Mouse (Mus musculus): ENCODE measurements around the gene Zbtb5. TPM values are rescaled to one million over a fixed set of nuclear protein-coding genes. Genes with fewer than 3 reads are reported as not detected.

Zbtb5 gene
- polyA plus RNA-seq, 1 experiment: 26.7 TPM

DNA sequence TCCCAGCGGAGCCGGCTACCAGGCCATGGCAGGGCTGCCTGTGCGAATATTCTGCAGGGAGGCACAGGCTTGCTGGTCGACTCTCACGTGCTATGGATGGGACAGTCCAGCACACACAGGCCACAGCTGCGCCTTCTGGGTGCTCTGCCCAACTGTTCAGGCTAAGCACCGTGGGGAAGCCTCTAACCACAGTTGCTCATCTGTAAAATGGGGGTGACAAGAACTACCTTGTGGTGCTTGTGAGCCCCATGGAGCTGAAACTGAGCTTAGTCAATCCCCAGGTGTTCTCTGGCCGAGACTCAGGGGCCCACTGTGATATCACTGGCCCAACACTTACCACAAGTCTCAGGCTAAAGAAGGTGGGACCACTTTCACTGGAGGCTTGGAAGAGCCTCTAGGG is 44.8 kb downstream of the Zbtb5 start:
- no peak overlapping the region for H3K27ac ChIP-seq (ENCODE audit: control insufficient read depth, insufficient read depth, low read length)
- no peaks in the 10 kb centered on the region for H3K36me3 ChIP-seq (ENCODE audit: control insufficient read depth, insufficient read depth, low read length)
- DNase-seq: no peak
- no peaks in the 10 kb centered on the region for H3K27me3 ChIP-seq (ENCODE audit: control insufficient read depth, insufficient read depth, low read length)
- TF ChIP-seq POLR2A (IDR thresholded peaks at IDR 0.05; ENCODE audit: control insufficient read depth, extremely low read depth, insufficient read depth, low read length, poor library complexity) (no peak), CTCF (IDR thresholded peaks at IDR 0.05; ENCODE audit: borderline replicate concordance, control insufficient read depth, extremely low read depth, insufficient read depth, low read length, poor library complexity) (no peak)
- WGBS: 73% methylated on average over 8 of the region's 8 CpGs
- peaks cover 4% of the 10 kb centered on the region for H3K4me1 ChIP-seq (replicated peaks; ENCODE audit: control insufficient read depth, insufficient read depth, low read length)
- no peak overlapping the region for H3K4me3 ChIP-seq (ENCODE audit: control insufficient read depth, insufficient read depth, low read length)

DNA sequence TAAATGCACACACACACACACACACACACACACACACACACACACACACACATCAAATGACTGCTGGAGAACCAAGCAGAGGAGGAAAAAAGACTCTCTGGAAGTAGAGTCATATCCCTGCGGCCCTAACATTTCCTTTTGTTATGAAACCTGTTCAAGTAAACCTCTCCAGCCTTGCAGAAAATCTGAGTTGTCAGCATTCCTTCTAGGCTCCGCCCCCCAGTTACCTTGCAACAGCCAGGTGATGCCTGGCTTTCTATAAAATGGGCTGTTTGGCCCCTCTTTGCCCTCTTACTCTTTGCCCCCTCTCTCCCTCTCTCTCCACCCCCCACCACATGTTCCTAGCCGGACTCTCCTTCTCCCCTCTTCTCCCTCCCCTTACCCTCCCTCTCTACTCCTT is 46.5 kb downstream of the Zbtb5 start:
- no peaks in the 10 kb centered on the region for H3K36me3 ChIP-seq (ENCODE audit: control insufficient read depth, insufficient read depth, low read length)
- H3K27me3 ChIP-seq (ENCODE audit: control insufficient read depth, insufficient read depth, low read length): no peaks in the 10 kb centered on the region
- TF ChIP-seq CTCF (IDR thresholded peaks at IDR 0.05; ENCODE audit: borderline replicate concordance, control insufficient read depth, extremely low read depth, insufficient read depth, low read length, poor library complexity) (no peak), POLR2A (IDR thresholded peaks at IDR 0.05; ENCODE audit: control insufficient read depth, extremely low read depth, insufficient read depth, low read length, poor library complexity) (no peak)
- no peak for DNase-seq
- no peak overlapping the region for H3K4me3 ChIP-seq (ENCODE audit: control insufficient read depth, insufficient read depth, low read length)
- H3K27ac ChIP-seq (ENCODE audit: control insufficient read depth, insufficient read depth, low read length): no peak overlapping the region
- H3K4me1 ChIP-seq (replicated peaks; ENCODE audit: control insufficient read depth, insufficient read depth, low read length): peaks cover 6% of the 10 kb centered on the region
- 92% methylated on average over 3 of the region's 3 CpGs for WGBS

DNA sequence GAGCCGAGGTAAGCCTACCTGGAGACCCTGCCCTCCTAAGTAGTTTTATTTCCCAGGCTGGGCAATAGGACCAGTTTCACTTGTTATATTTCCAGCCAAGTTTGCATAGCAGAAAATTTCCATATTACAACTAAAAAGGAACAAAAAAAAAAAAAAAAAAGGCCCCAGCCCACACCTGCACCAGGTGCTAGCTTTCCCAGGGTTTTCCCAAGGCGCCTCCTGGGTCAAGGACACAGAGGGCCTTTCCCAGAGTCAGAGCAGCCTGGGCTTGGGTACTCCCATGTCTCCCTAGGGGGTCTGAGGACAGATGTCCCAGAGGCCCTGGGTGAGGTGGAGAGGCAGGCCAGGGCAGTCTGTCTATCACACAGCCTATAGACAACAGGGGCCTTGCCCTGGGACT is 47.0 kb downstream of the Zbtb5 start:
- DNase-seq: no peak
- TF ChIP-seq CTCF (IDR thresholded peaks at IDR 0.05; ENCODE audit: borderline replicate concordance, control insufficient read depth, extremely low read depth, insufficient read depth, low read length, poor library complexity) (no peak), POLR2A (IDR thresholded peaks at IDR 0.05; ENCODE audit: control insufficient read depth, extremely low read depth, insufficient read depth, low read length, poor library complexity) (no peak)
- H3K36me3 ChIP-seq (ENCODE audit: control insufficient read depth, insufficient read depth, low read length): no peaks in the 10 kb centered on the region
- WGBS: 96% methylated on average over 2 of the region's 2 CpGs
- no peak overlapping the region for H3K4me3 ChIP-seq (ENCODE audit: control insufficient read depth, insufficient read depth, low read length)
- H3K27ac ChIP-seq (ENCODE audit: control insufficient read depth, insufficient read depth, low read length): no peak overlapping the region
- H3K4me1 ChIP-seq (replicated peaks; ENCODE audit: control insufficient read depth, insufficient read depth, low read length): peaks cover 6% of the 10 kb centered on the region
- no peaks in the 10 kb centered on the region for H3K27me3 ChIP-seq (ENCODE audit: control insufficient read depth, insufficient read depth, low read length)

DNA sequence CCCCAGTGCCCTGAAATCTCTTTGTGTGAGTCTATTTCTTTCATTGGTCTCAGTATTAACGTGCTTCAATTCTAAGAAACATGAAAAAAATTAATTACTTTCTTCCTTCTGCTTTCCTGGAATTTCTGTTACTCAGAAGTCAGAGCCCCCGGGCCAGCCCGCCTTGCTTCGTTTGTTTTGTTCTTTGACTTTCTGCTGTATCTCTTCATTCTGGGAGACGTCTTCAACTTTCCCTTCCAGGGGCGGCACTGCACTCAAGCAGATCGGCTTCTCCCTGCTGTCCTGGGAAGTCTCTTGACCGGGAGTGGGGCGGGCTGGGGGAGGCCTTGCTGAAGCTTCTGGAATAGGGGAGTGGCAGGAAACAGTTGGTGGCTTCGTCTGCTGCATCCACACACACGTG is 49.1 kb downstream of the Zbtb5 start:
- Histone ChIP-seq H3K36me3 (ENCODE audit: control insufficient read depth, insufficient read depth, low read length) (no peaks in the 10 kb centered on the region), H3K4me1 (replicated peaks; ENCODE audit: control insufficient read depth, insufficient read depth, low read length) (peaks cover 6% of the 10 kb centered on the region), H3K27me3 (ENCODE audit: control insufficient read depth, insufficient read depth, low read length) (no peaks in the 10 kb centered on the region), H3K27ac (ENCODE audit: control insufficient read depth, insufficient read depth, low read length) (no peak overlapping the region), H3K4me3 (ENCODE audit: control insufficient read depth, insufficient read depth, low read length) (no peak overlapping the region)
- DNase-seq: no peak
- 11% methylated on average over 11 of the region's 11 CpGs for WGBS
- TF ChIP-seq POLR2A (IDR thresholded peaks at IDR 0.05; ENCODE audit: control insufficient read depth, extremely low read depth, insufficient read depth, low read length, poor library complexity) (no peak), CTCF (IDR thresholded peaks at IDR 0.05; ENCODE audit: borderline replicate concordance, control insufficient read depth, extremely low read depth, insufficient read depth, low read length, poor library complexity) (no peak)

DNA sequence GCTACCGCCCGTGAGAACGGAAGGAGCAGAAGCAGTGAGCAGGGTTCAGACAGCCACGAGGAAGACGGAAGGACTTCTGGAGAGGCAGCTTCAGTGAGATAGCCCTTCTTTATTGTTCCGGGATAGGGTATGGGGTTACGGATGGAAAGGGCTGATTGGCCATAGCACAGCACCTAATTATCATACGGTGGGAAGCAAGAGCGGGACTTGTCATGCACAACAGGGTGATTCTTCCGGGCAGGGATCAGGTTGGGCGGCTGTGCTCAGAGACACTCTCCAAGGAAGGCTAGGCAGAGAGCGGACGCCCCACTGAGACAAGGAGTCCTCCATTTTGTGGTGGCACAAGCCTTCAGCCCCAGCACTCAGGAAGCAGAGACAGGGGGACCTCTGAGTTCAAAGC is 53.0 kb downstream of the Zbtb5 start:
- TF ChIP-seq CTCF (IDR thresholded peaks at IDR 0.05; ENCODE audit: borderline replicate concordance, control insufficient read depth, extremely low read depth, insufficient read depth, low read length, poor library complexity) (no peak), POLR2A (IDR thresholded peaks at IDR 0.05; ENCODE audit: control insufficient read depth, extremely low read depth, insufficient read depth, low read length, poor library complexity) (no peak)
- Histone ChIP-seq H3K27ac (ENCODE audit: control insufficient read depth, insufficient read depth, low read length) (no peak overlapping the region), H3K36me3 (ENCODE audit: control insufficient read depth, insufficient read depth, low read length) (no peaks in the 10 kb centered on the region), H3K4me3 (ENCODE audit: control insufficient read depth, insufficient read depth, low read length) (no peak overlapping the region), H3K27me3 (ENCODE audit: control insufficient read depth, insufficient read depth, low read length) (no peaks in the 10 kb centered on the region), H3K4me1 (replicated peaks; ENCODE audit: control insufficient read depth, insufficient read depth, low read length) (peaks cover 6% of the 10 kb centered on the region)
- 97% methylated on average over 13 of the region's 13 CpGs for WGBS
- DNase-seq: no peak

DNA sequence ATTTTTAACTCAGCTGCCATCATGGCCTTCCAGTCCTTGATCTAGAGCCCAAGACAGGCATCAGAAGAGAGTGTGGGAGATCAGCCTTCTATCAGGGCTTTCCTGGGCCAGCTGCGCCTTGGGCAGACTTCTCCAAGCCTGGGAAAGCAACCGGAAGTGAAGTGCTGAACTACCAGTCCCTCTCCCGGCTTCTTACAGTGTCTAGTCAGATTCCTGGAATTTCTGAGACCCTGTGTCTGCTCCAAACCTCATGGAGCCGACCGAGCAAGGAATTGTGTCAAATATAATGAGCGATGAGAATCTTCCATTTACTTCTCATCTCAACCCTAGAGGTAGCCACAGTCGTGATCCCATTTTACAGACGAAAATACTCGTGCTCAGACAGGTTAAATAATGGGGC is 53.4 kb downstream of the Zbtb5 start:
- TF ChIP-seq POLR2A (IDR thresholded peaks at IDR 0.05; ENCODE audit: control insufficient read depth, extremely low read depth, insufficient read depth, low read length, poor library complexity) (no peak), CTCF (IDR thresholded peaks at IDR 0.05; ENCODE audit: borderline replicate concordance, control insufficient read depth, extremely low read depth, insufficient read depth, low read length, poor library complexity) (no peak)
- H3K36me3 ChIP-seq (ENCODE audit: control insufficient read depth, insufficient read depth, low read length): no peaks in the 10 kb centered on the region
- no peak overlapping the region for H3K27ac ChIP-seq (ENCODE audit: control insufficient read depth, insufficient read depth, low read length)
- H3K4me1 ChIP-seq (replicated peaks; ENCODE audit: control insufficient read depth, insufficient read depth, low read length): peaks cover 6% of the 10 kb centered on the region
- H3K27me3 ChIP-seq (ENCODE audit: control insufficient read depth, insufficient read depth, low read length): no peaks in the 10 kb centered on the region
- DNase-seq: no peak
- H3K4me3 ChIP-seq (ENCODE audit: control insufficient read depth, insufficient read depth, low read length): no peak overlapping the region
- 94% methylated on average over 9 of the region's 9 CpGs for whole genome bisulfite sequencing

DNA sequence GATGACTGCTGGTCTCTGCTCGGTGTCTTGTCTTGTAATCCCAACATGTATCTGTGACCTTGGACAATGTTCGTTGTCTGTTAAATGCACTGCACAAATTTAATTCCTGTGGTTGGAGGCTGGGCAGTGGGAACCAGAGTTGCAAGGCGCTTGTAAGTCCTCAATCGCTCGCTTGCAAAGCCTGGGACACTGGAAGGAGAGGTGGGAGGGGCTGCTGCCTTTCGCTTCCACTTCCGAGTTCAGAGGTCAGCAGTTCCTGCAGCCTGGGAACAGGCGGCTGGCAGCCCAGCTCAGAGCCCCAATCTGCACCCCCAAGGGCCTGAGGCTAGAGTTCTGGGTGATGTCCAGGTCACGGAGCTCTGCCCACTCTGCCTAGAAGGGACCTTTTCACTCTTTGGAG is 59.2 kb downstream of the Zbtb5 start:
- no peak for DNase-seq
- Histone ChIP-seq H3K27me3 (ENCODE audit: control insufficient read depth, insufficient read depth, low read length) (no peaks in the 10 kb centered on the region), H3K4me1 (replicated peaks; ENCODE audit: control insufficient read depth, insufficient read depth, low read length) (no peaks in the 10 kb centered on the region), H3K4me3 (ENCODE audit: control insufficient read depth, insufficient read depth, low read length) (no peak overlapping the region), H3K27ac (ENCODE audit: control insufficient read depth, insufficient read depth, low read length) (no peak overlapping the region), H3K36me3 (ENCODE audit: control insufficient read depth, insufficient read depth, low read length) (no peaks in the 10 kb centered on the region)
- TF ChIP-seq POLR2A (IDR thresholded peaks at IDR 0.05; ENCODE audit: control insufficient read depth, extremely low read depth, insufficient read depth, low read length, poor library complexity) (no peak), CTCF (IDR thresholded peaks at IDR 0.05; ENCODE audit: borderline replicate concordance, control insufficient read depth, extremely low read depth, insufficient read depth, low read length, poor library complexity) (no peak)
- WGBS: 95% methylated on average over 9 of the region's 9 CpGs

All from thymus, adult 2 months (tissue).